Mouse (Mus musculus): Measurements from ENCODE around the gene Rp9.

The Rp9 gene

GRCm38 (mm10) chr9:22469643-22470042 lies at the start of gene Rp9:
TSS of gene Rp9 (minus strand) at chr9:22469743.
- DNase-seq: no peak

- peak; percentile 44 for DNase-seq
Measured at GRCm38 (mm10) chr9:22518394-22519041, 49.0 kb upstream of the Rp9 start.

GRCm38 (mm10) chr9:22515076-22515475 lies 45.5 kb upstream of the Rp9 start:
- no peak for DNase-seq

GRCm38 (mm10) chr9:22505574-22505973 lies 36.0 kb upstream of the Rp9 start:
- no peak for DNase-seq

- DNase-seq: no peak
Measured at GRCm38 (mm10) chr9:22503581-22503980, 34.0 kb upstream of the Rp9 start.

GRCm38 (mm10) chr9:22502972-22503371 lies 33.4 kb upstream of the Rp9 start:
- no peak for DNase-seq

- no peak for DNase-seq
Measured at GRCm38 (mm10) chr9:22497021-22497767, 27.7 kb upstream of the Rp9 start.

GRCm38 (mm10) chr9:22495133-22495532 lies 25.6 kb upstream of the Rp9 start:
- no peak for DNase-seq

- no peak for DNase-seq
Measured at GRCm38 (mm10) chr9:22494203-22494807, 24.8 kb upstream of the Rp9 start.

GRCm38 (mm10) chr9:22488963-22489362 lies 19.4 kb upstream of the Rp9 start:
- DNase-seq: no peak

GRCm38 (mm10) chr9:22486211-22486610 lies 16.7 kb upstream of the Rp9 start:
- no peak for DNase-seq

GRCm38 (mm10) chr9:22484562-22485308 lies 15.2 kb upstream of the Rp9 start:
- DNase-seq: no peak

GRCm38 (mm10) chr9:22483866-22484561 lies 14.5 kb upstream of the Rp9 start:
- DNase-seq: no peak

GRCm38 (mm10) chr9:22478946-22479345 lies 9.4 kb upstream of the Rp9 start:
- DNase-seq: no peak

GRCm38 (mm10) chr9:22476265-22476664 lies 6.7 kb upstream of the Rp9 start:
- DNase-seq: no peak

- peak; percentile 97 for DNase-seq
Measured at GRCm38 (mm10) chr9:22475424-22475868, 5.9 kb upstream of the Rp9 start, which contains the start of gene Bbs9. TSS of gene Bbs9 (plus strand) at chr9:22475715.

GRCm38 (mm10) chr9:22468899-22469259 lies 664 bp downstream of the Rp9 start:
- DNase-seq: no peak

- peak; percentile 46 for DNase-seq
Measured at GRCm38 (mm10) chr9:22468170-22468898, 1.2 kb downstream of the Rp9 start.

- DNase-seq: no peak
Measured at GRCm38 (mm10) chr9:22467371-22468169, 2.0 kb downstream of the Rp9 start.

- DNase-seq: no peak
Measured at GRCm38 (mm10) chr9:22466212-22466611, 3.3 kb downstream of the Rp9 start.

- no peak for DNase-seq
Measured at GRCm38 (mm10) chr9:22461946-22462345, 7.6 kb downstream of the Rp9 start.

Data from right cerebral cortex, adult 18-20 months (tissue).